Mouse (Mus musculus) urinary bladder, postnatal 25 days (tissue): ENCODE results near the gene Zfp618.

Experiments used
- DNase-seq: peaks from one replicate; pipeline ENCODE4 v3.0.0; 2022; ENCODE audit warnings: low spot score

Zfp618 gene

GRCm38 (mm10) chr4:63158192-63158591, 192.8 kb downstream of the Zfp618 start:
- DNase-seq: no peak

- DNase-seq: peak; percentile 83
Measured at GRCm38 (mm10) chr4:63158961-63159592, 193.7 kb downstream of the Zfp618 start.

GRCm38 (mm10) chr4:63165636-63166035, 200.3 kb downstream of the Zfp618 start:
- DNase-seq: no peak

GRCm38 (mm10) chr4:63166323-63166722, 200.9 kb downstream of the Zfp618 start:
- DNase-seq: no peak

- no peak for DNase-seq
Measured at GRCm38 (mm10) chr4:63170061-63170460, 204.7 kb downstream of the Zfp618 start.

GRCm38 (mm10) chr4:63171122-63171521, 205.7 kb downstream of the Zfp618 start:
- DNase-seq: no peak

GRCm38 (mm10) chr4:63171969-63172685, 206.8 kb downstream of the Zfp618 start, which contains the start of gene Kif12:
Gene Kif12, minus strand, starts transcription at chr4:63172131.
- DNase-seq: no peak

GRCm38 (mm10) chr4:63181556-63181955, 216.2 kb downstream of the Zfp618 start:
- DNase-seq: peak; percentile 29

GRCm38 (mm10) chr4:63186281-63186870, 221.0 kb downstream of the Zfp618 start:
- DNase-seq: no peak
